Mouse (Mus musculus) liver, embryonic 12.5 days (tissue): ENCODE data around the gene Gm20547. TPM values are rescaled to one million over a fixed set of nuclear protein-coding genes. Genes with fewer than 3 reads are reported as not detected.
"Not testable (repeated sequence)": the region's sequence is repeated elsewhere in the genome, so short reads cannot be mapped to it uniquely, and the experiment has no call there.

Source experiments
- ATAC-seq: fragments of 200-750 bp; cut with Nextera tagmentation; 2 replicates; pipeline ENCODE4 v1.8.0; 2017; ENCODE audit warnings: moderate number of reproducible peaks, mild to moderate bottlenecking, moderate library complexity
- H3K27ac ChIP-seq: fragments of 300-500 bp; sonication (generic); 2 replicates; pipeline ENCODE4 v1.5.1; 2016; ENCODE audit warnings: mild to moderate bottlenecking
- H3K27me3 ChIP-seq: fragments of 300-500 bp; sonication (generic); replicated peaks from 2 replicates; pipeline ENCODE4 v1.6.1; 2016; ENCODE audit warnings: mild to moderate bottlenecking, moderate library complexity
- H3K36me3 ChIP-seq: fragments of 300-500 bp; sonication (generic); 2 replicates; pipeline ENCODE4 v1.6.1; 2016; ENCODE audit warnings: mild to moderate bottlenecking, moderate library complexity
- H3K4me1 ChIP-seq: fragments of 300-500 bp; sonication (generic); 2 replicates; pipeline ENCODE4 v1.6.1; 2016
- H3K4me2 ChIP-seq: fragments of 300-500 bp; sonication (generic); 2 replicates; pipeline ENCODE4 v1.6.1; 2016; ENCODE audit warnings: mild to moderate bottlenecking, moderate library complexity
- H3K4me3 ChIP-seq: fragments of 300-500 bp; sonication (generic); 2 replicates; pipeline ENCODE4 v1.5.1; 2016; ENCODE audit warnings: mild to moderate bottlenecking, moderate library complexity
- H3K9ac ChIP-seq: fragments of 300-500 bp; sonication (generic); 2 replicates; pipeline ENCODE4 v1.6.1; 2016; ENCODE audit warnings: mild to moderate bottlenecking, moderate library complexity
- H3K9me3 ChIP-seq: fragments of 300-500 bp; sonication (generic); replicated peaks from 2 replicates; pipeline ENCODE4 v1.6.1; 2016; ENCODE audit warnings: mild to moderate bottlenecking, moderate library complexity
- WGBS: fragments of 180-500 bp; shearing (Covaris S2); methylation state at CpG from one replicate; pipeline ENCODE4 v1.1.7; 2016; ENCODE audit not compliant: insufficient replicate concordance; 5-methylcytosine and 5-hydroxymethylcytosine counted together
- polyA plus RNA-seq: library from polyadenylated mRNA; unstranded; fragments of >200 nt; fragmentation: Nextera tagmentation; extraction: Ambion mirVana; gene quantifications from 2 replicates; pipeline ENCODE4 v1.2.1, GENCODE M21; 2016

The Gm20547 gene
- polyA plus RNA-seq, 1 experiment from 2014 or later, result not detected

GRCm38 (mm10) chr17:34847615-34848014 is 34.2 kb downstream of the Gm20547 start:
- H3K27ac ChIP-seq, result no peak overlapping the region
- H3K4me3 ChIP-seq, result no peak overlapping the region
- WGBS, result 87% methylated on average over 7 of the region's 7 CpGs
- H3K27me3 ChIP-seq, result no peaks in the 10 kb centered on the region
- H3K9me3 ChIP-seq, result no peaks in the 10 kb centered on the region
- peaks cover 28% of the 10 kb centered on the region for H3K4me1 ChIP-seq
- H3K36me3 ChIP-seq, result peaks cover 63% of the 10 kb centered on the region
- H3K9ac ChIP-seq, result no peak overlapping the region
- no peak overlapping the region for H3K4me2 ChIP-seq
- no peak for ATAC-seq

GRCm38 (mm10) chr17:34847192-34847591 is 34.6 kb downstream of the Gm20547 start:
- H3K9ac ChIP-seq, result no peak overlapping the region
- no peak overlapping the region for H3K4me2 ChIP-seq
- H3K36me3 ChIP-seq, result peaks cover 63% of the 10 kb centered on the region
- H3K27me3 ChIP-seq, result no peaks in the 10 kb centered on the region
- no peaks in the 10 kb centered on the region for H3K9me3 ChIP-seq
- no peak overlapping the region for H3K4me3 ChIP-seq
- H3K4me1 ChIP-seq, result peaks cover 27% of the 10 kb centered on the region
- 78% methylated on average over 6 of the region's 6 CpGs for WGBS
- no peak for ATAC-seq
- H3K27ac ChIP-seq, result no peak overlapping the region

- H3K4me2 ChIP-seq, result no peak overlapping the region
- H3K27me3 ChIP-seq, result no peaks in the 10 kb centered on the region
- peaks cover 32% of the 10 kb centered on the region for H3K4me1 ChIP-seq
- no peak for ATAC-seq
- peaks cover 84% of the 10 kb centered on the region for H3K36me3 ChIP-seq
- H3K9ac ChIP-seq, result no peak overlapping the region
- H3K27ac ChIP-seq, result no peak overlapping the region
- 85% methylated on average over 13 of the region's 13 CpGs for WGBS
- no peaks in the 10 kb centered on the region for H3K9me3 ChIP-seq
- no peak overlapping the region for H3K4me3 ChIP-seq
These were observed 37.0 kb downstream of the Gm20547 start for GRCm38 (mm10) chr17:34844884-34845283.

GRCm38 (mm10) chr17:34840736-34841307 is 41.0 kb downstream of the Gm20547 start:
- Histone ChIP-seq H3K9ac (peak overlapping the region; percentile 51; the same call in 1 of the 2 replicates), H3K4me3 (no peak overlapping the region), H3K4me1 (peaks cover 46% of the 10 kb centered on the region), H3K27me3 (no peaks in the 10 kb centered on the region), H3K36me3 (peaks cover 80% of the 10 kb centered on the region), H3K27ac (peak overlapping the region; percentile 65), H3K9me3 (no peaks in the 10 kb centered on the region), H3K4me2 (peak overlapping the region; percentile 37)
- 70% methylated on average over 6 of the region's 6 CpGs for WGBS
- peak; percentile 23; the same call in 1 of the 2 replicates for ATAC-seq

GRCm38 (mm10) chr17:34838785-34839184 is 43.1 kb downstream of the Gm20547 start:
- Histone ChIP-seq H3K9me3 (no peaks in the 10 kb centered on the region), H3K4me1 (peaks cover 53% of the 10 kb centered on the region), H3K4me2 (peak overlapping the region; percentile 97), H3K9ac (peak overlapping the region; percentile 81; the same call in 1 of the 2 replicates), H3K36me3 (peaks cover 72% of the 10 kb centered on the region), H3K27ac (no peak overlapping the region; the same call in 1 of the 2 replicates), H3K4me3 (peak overlapping the region; percentile 76; the same call in 1 of the 2 replicates), H3K27me3 (no peaks in the 10 kb centered on the region)
- 86% methylated on average over 7 of the region's 7 CpGs for WGBS
- ATAC-seq, result no peak

- Histone ChIP-seq H3K4me1 (peaks cover 53% of the 10 kb centered on the region), H3K9ac (peak overlapping the region; percentile 81), H3K27me3 (no peaks in the 10 kb centered on the region), H3K36me3 (peaks cover 72% of the 10 kb centered on the region), H3K4me2 (peak overlapping the region; percentile 97), H3K9me3 (no peaks in the 10 kb centered on the region), H3K27ac (peak overlapping the region; percentile 87), H3K4me3 (peak overlapping the region; percentile 76)
- WGBS, result 34% methylated on average over 43 of the region's 43 CpGs
- ATAC-seq, result peak; percentile 4; the same call in 1 of the 2 replicates
These were observed 44.1 kb downstream of the Gm20547 start for GRCm38 (mm10) chr17:34837464-34838324.

GRCm38 (mm10) chr17:34836856-34837221 is 45.0 kb downstream of the Gm20547 start, which contains the start of the genes Stk19 and Dxo:
Gene Stk19 (minus strand): TSS chr17:34836945.
Gene Dxo (plus strand): TSS chr17:34837019.
- Histone ChIP-seq H3K27ac (peak within 1 kb of the TSS; percentile 87), H3K27me3 (no peaks in the 10 kb centered on the region), H3K4me3 (peak within 1 kb of the TSS; percentile 76), H3K4me1 (peaks cover 50% of the 10 kb centered on the region), H3K36me3 (peaks cover 72% of the 10 kb centered on the region), H3K9ac (peak within 1 kb of the TSS; percentile 81), H3K4me2 (peak within 1 kb of the TSS; percentile 97), H3K9me3 (no peaks in the 10 kb centered on the region)
- ATAC-seq, result peak; percentile 92
- 1% methylated on average over 40 of the region's 40 CpGs for WGBS

GRCm38 (mm10) chr17:34836155-34836855 is 45.5 kb downstream of the Gm20547 start:
- ATAC-seq, result peak; percentile 79
- Histone ChIP-seq H3K27me3 (no peaks in the 10 kb centered on the region), H3K27ac (peak overlapping the region; percentile 87), H3K4me1 (peaks cover 45% of the 10 kb centered on the region), H3K9me3 (0 out of 2 replicates have a peak, but pooled peaks cover under 1% of the 10 kb centered on the region), H3K36me3 (peaks cover 72% of the 10 kb centered on the region), H3K4me3 (peak overlapping the region; percentile 76), H3K9ac (peak overlapping the region; percentile 69), H3K4me2 (peak overlapping the region; percentile 97)
- WGBS, result 9% methylated on average over 48 of the region's 48 CpGs

- H3K9ac ChIP-seq, H3K9me3 ChIP-seq, H3K27ac ChIP-seq, H3K4me1 ChIP-seq, H3K27me3 ChIP-seq, H3K4me3 ChIP-seq, ATAC-seq, H3K4me2 ChIP-seq: not testable (repeated sequence)
- H3K36me3 ChIP-seq, result peaks cover 92% of the 10 kb centered on the region
- 79% methylated on average over 1 of the region's 1 CpGs for WGBS
These were observed 51.1 kb downstream of the Gm20547 start for GRCm38 (mm10) chr17:34830776-34831175.

- no peak for ATAC-seq
- Histone ChIP-seq H3K27me3 (peaks cover 4% of the 10 kb centered on the region; the same call in 1 of the 2 replicates), H3K4me1 (no peaks in the 10 kb centered on the region), H3K9me3 (no peaks in the 10 kb centered on the region), H3K27ac (no peak overlapping the region), H3K4me3 (no peak overlapping the region), H3K36me3 (no peaks in the 10 kb centered on the region), H3K9ac (no peak overlapping the region), H3K4me2 (no peak overlapping the region)
- 59% methylated on average over 7 of the region's 7 CpGs for WGBS
These were observed 66.9 kb downstream of the Gm20547 start for GRCm38 (mm10) chr17:34814818-34815370.

GRCm38 (mm10) chr17:34813747-34814146 is 68.1 kb downstream of the Gm20547 start:
- not testable (repeated sequence) for H3K27me3 ChIP-seq, H3K4me1 ChIP-seq, H3K4me2 ChIP-seq, ATAC-seq, H3K36me3 ChIP-seq, H3K9ac ChIP-seq, H3K27ac ChIP-seq, H3K9me3 ChIP-seq, H3K4me3 ChIP-seq
- 44% methylated on average over 12 of the region's 12 CpGs for WGBS
